ENCODE assay signal across 8 mouse cellular contexts in the genomic region with DNA sequence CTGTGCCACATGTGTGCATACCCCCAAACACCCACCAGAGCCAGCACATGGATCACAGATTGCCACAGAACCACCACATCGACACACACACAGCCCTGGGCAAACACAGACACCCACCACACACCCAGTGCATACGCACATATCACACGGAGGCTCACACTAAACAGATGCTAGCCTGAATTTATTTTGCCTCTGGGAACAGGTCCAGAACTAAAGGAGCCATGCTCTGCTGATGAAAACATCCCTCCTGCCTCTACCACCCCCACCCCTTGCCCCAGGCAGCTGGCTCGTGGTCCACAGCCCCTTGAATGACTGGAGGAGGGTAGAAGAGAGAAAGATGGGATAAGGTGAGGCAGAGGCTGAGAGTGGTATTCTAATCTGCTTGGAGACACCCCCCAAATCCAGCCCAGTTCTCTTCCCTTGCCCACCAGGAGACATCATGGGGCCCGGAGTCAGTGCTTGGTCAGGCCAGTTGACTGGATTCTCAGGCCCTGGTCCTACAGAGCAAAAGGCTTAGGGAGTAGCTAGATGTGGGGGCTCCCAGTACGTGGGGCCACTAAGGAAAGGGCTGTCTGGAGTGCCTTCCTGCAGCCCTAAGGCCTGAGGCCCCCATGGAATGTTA. TPM values are rescaled to one million over a fixed set of nuclear protein-coding genes. Genes with fewer than 3 reads are reported as not detected.
DNase-seq lines count a peak whose midpoint lies in the region; ATAC-seq lines count a peak whose summit lies in the region.

No protein-coding gene starts in this region.

- no peaks in the 10 kb centered on the region for H3K27me3 ChIP-seq in heart, embryonic 11.5 days (ENCODE audit: control insufficient read depth, insufficient read depth, low read length)
- H3K27me3 ChIP-seq in forebrain, embryonic 14.5 days (replicated peaks; ENCODE audit: control insufficient read depth, insufficient read depth, low read length), result no peaks in the 10 kb centered on the region
- no peaks in the 10 kb centered on the region for H3K27me3 ChIP-seq in limb, embryonic 15.5 days

- no peaks in the 10 kb centered on the region for H3K9me3 ChIP-seq in heart, embryonic 11.5 days (replicated peaks; ENCODE audit: control insufficient read depth, low read length)
- no peaks in the 10 kb centered on the region for H3K9me3 ChIP-seq in forebrain, embryonic 14.5 days (replicated peaks; ENCODE audit: control insufficient read depth, low read length)
- no peaks in the 10 kb centered on the region for H3K9me3 ChIP-seq in limb, embryonic 15.5 days

- intact Hi-C loops in heart, postnatal 10 days (cut with DNase I), result no loop called here

- DNase-seq in heart, postnatal 10 days, result no peak
- DNase-seq in 3T3-L1 (ENCODE audit: low read depth, low spot score), result peak; percentile 44
- DNase-seq in forebrain, embryonic 14.5 days (ENCODE audit: low spot score), result peak; percentile 48
- no peak for DNase-seq in ovary, adult 18-20 months (ENCODE audit: low spot score)
- no peak for DNase-seq in adrenal gland, postnatal 4 days (ENCODE audit: low spot score in 2 of 2)

- peak overlapping the region; percentile 97 for H3K9ac ChIP-seq in heart, embryonic 11.5 days (ENCODE audit: low read depth, low read length)
- no peak overlapping the region for H3K9ac ChIP-seq in forebrain, embryonic 14.5 days (ENCODE audit: low read length)
- 0 out of 2 replicates have a peak overlapping the region, but pooled peaks have one; percentile 17 for H3K9ac ChIP-seq in limb, embryonic 15.5 days

- H3K4me3 ChIP-seq in heart, embryonic 11.5 days (ENCODE audit: low read depth, low read length), result peak overlapping the region; percentile 90
- no peak overlapping the region for H3K4me3 ChIP-seq in forebrain, embryonic 14.5 days (ENCODE audit: low read depth, low read length)
- H3K4me3 ChIP-seq in limb, embryonic 15.5 days, result peak overlapping the region; percentile 5

- peak overlapping the region; percentile 96 for H3K27ac ChIP-seq in heart, embryonic 11.5 days (ENCODE audit: low read depth, low read length)
- H3K27ac ChIP-seq in forebrain, embryonic 14.5 days (ENCODE audit: low read depth, low read length), result no peak overlapping the region
- peak overlapping the region; percentile 98 for H3K27ac ChIP-seq in limb, embryonic 15.5 days

- no peak for ATAC-seq in heart, embryonic 11.5 days (replicated peaks; ENCODE audit: insufficient number of reproducible peaks, low FRiP score, low TSS enrichment)
- no peak for ATAC-seq in forebrain, embryonic 14.5 days
- no peak for ATAC-seq in limb, embryonic 15.5 days (ENCODE audit: insufficient number of reproducible peaks, low FRiP score, low TSS enrichment, low read depth)
- ATAC-seq in erythroblast, adult 5-6 weeks (replicated peaks; ENCODE audit: low FRiP score, poor library complexity, severe bottlenecking), result no peak

- H3K4me2 ChIP-seq in heart, embryonic 11.5 days, result peak overlapping the region; percentile 83
- H3K4me2 ChIP-seq in forebrain, embryonic 14.5 days (ENCODE audit: low read length), result 0 out of 2 replicates have a peak overlapping the region, but pooled peaks have one; percentile 2
- peak overlapping the region; percentile 75 for H3K4me2 ChIP-seq in limb, embryonic 15.5 days

- WGBS in heart, embryonic 11.5 days (ENCODE audit: insufficient replicate concordance), result 48% methylated on average over 6 of the region's 6 CpGs
- 51% methylated on average over 6 of the region's 6 CpGs for WGBS in forebrain, embryonic 14.5 days
- WGBS in limb, embryonic 15.5 days, result 30% methylated on average over 6 of the region's 6 CpGs

- peaks cover 3% of the 10 kb centered on the region for H3K36me3 ChIP-seq in heart, embryonic 11.5 days (ENCODE audit: control insufficient read depth, insufficient read depth, low read length)
- no peaks in the 10 kb centered on the region for H3K36me3 ChIP-seq in forebrain, embryonic 14.5 days (ENCODE audit: control insufficient read depth, insufficient read depth, low read length)
- H3K36me3 ChIP-seq in limb, embryonic 15.5 days, result 0 out of 2 replicates have a peak, but pooled peaks cover 2% of the 10 kb centered on the region

- peaks cover 59% of the 10 kb centered on the region for H3K4me1 ChIP-seq in heart, embryonic 11.5 days (ENCODE audit: control insufficient read depth, insufficient read depth, low read length)
- H3K4me1 ChIP-seq in forebrain, embryonic 14.5 days (ENCODE audit: control insufficient read depth, insufficient read depth, low read length), result peaks cover 42% of the 10 kb centered on the region
- H3K4me1 ChIP-seq in limb, embryonic 15.5 days, result peaks cover 83% of the 10 kb centered on the region

RNA-seq across cellular contexts. Expression of a gene that starts 16.0 kb away (rescaled TPM):
- 24.6 and 25.0 TPM in 2 replicates for polyA plus RNA-seq in heart, embryonic 11.5 days (2014; fragmentation: Nextera tagmentation; extraction: Ambion mirVana)
- 10 to 100 TPM; 57.9 to 59.4 TPM for total RNA-seq in heart, postnatal 10 days (2021)
- 19.5 and 20.0 TPM in 2 replicates for polyA plus RNA-seq in forebrain, embryonic 14.5 days (2014; fragmentation: Nextera tagmentation; extraction: Ambion mirVana)
- 33.5 and 34.1 TPM in 2 replicates for polyA plus RNA-seq in limb, embryonic 15.5 days (2015; fragmentation: Nextera tagmentation; extraction: Ambion mirVana)
- 100 to 1,000 TPM; 116 to 120 TPM for total RNA-seq in adrenal gland, postnatal 4 days (2021)
- total RNA-seq in erythroblast, adult 5-6 weeks (2015; ENCODE audit: low replicate concordance), result 3.5 and 7.7 TPM in 2 replicates
- 1.1 and 3.8 TPM in 2 replicates for total RNA-seq in erythroblast, adult 5-6 weeks (2017; ENCODE audit: low replicate concordance)

RNA-seq across cellular contexts. Expression of a gene that starts 50.0 kb away (rescaled TPM):
- 45.1 and 51.1 TPM in 2 replicates for polyA plus RNA-seq in heart, embryonic 11.5 days (2014; fragmentation: Nextera tagmentation; extraction: Ambion mirVana)
- 10 to 100 TPM; 62.0 to 71.0 TPM for total RNA-seq in heart, postnatal 10 days (2021)
- 65.4 and 69.1 TPM in 2 replicates for polyA plus RNA-seq in forebrain, embryonic 14.5 days (2014; fragmentation: Nextera tagmentation; extraction: Ambion mirVana)
- polyA plus RNA-seq in limb, embryonic 15.5 days (2015; fragmentation: Nextera tagmentation; extraction: Ambion mirVana), result 58.7 and 59.0 TPM in 2 replicates
- total RNA-seq in adrenal gland, postnatal 4 days (2021), result 10 to 100 TPM; 83.0 to 91.7 TPM
- 187 and 225 TPM in 2 replicates for total RNA-seq in erythroblast, adult 5-6 weeks (2015; ENCODE audit: low replicate concordance)
- 172 and 185 TPM in 2 replicates for total RNA-seq in erythroblast, adult 5-6 weeks (2017; ENCODE audit: low replicate concordance)

Comparison
In these comparisons a context has a peak if more than half of its experiments do, and no peak if none do; other contexts are left out.
1. H3K4me2 ChIP-seq: peak in every context shown above with its lines; median percentile 83 in heart, embryonic 11.5 days; 75 in limb, embryonic 15.5 days; 2 in forebrain, embryonic 14.5 days.
2. DNase-seq: peak in 3T3-L1 (single experiment) and forebrain, embryonic 14.5 days (single experiment); none in heart, postnatal 10 days (0 of 2), ovary, adult 18-20 months (single experiment) and adrenal gland, postnatal 4 days (0 of 2).
3. RNA of a gene that starts 16.0 kb away (total RNA-seq): 116 to 120 TPM in adrenal gland, postnatal 4 days and 57.9 to 59.4 TPM in heart, postnatal 10 days; 1.1 to 7.7 TPM in erythroblast, adult 5-6 weeks; every median in the first group is over 4 times any median in the second.